In genomic region chr16:26689771-26690170, GRCm38 (mm10) we compare ENCODE assay signal across 18 mouse cellular contexts.
DNase-seq lines count a peak whose midpoint lies in the region; ATAC-seq and TF ChIP-seq lines count a peak whose summit lies in the region.
"Had no signal": no experiment of that assay in that cellular context is flagged by ENCODE, and none has a peak within 500 bp of the region (broad histone marks: within the 10 kb centered on the region; RNA-seq: fewer than 3 reads in every experiment).

No protein-coding gene starts in this region.

- no peak for DNase-seq in liver, embryonic 11.5 days (ENCODE audit: low spot score)
- DNase-seq in 416B (ENCODE audit: low read depth) (peak; percentile 32), MEL (ENCODE audit: low read depth, low spot score) (peak; percentile 91)
- no peak for DNase-seq in adrenal gland, postnatal 4 days (ENCODE audit: low spot score in 2 of 2)
- no peak for DNase-seq in heart, postnatal 36 days
- DNase-seq in adrenal gland, adult 8-10 months = no peak
- DNase-seq: cerebellum, adult 18-20 months; kidney, adult 8-10 months; layer of hippocampus, postnatal 36 days; liver, embryonic 13.5 days; right cerebral cortex, postnatal 25 days; thymus, adult 18-20 months had no signal

- H3K4me1 ChIP-seq in liver, embryonic 16.5 days (ENCODE audit: control insufficient read depth, low read depth, low read length) = no peaks in the 10 kb centered on the region
- no peaks in the 10 kb centered on the region for H3K4me1 ChIP-seq in liver, embryonic 11.5 days (replicated peaks; ENCODE audit: control insufficient read depth, insufficient read depth, low read length)
- peaks cover 0 to 7% of the 10 kb centered on the region in 2 experiments; a peak in 3 of 4 replicates for H3K4me1 ChIP-seq in MEL (ENCODE audit: control insufficient read depth in 1 of 2, insufficient read depth in 2 of 2, low read length in 2 of 2)
- H3K4me1 ChIP-seq: embryonic facial prominence, embryonic 15.5 days; heart, embryonic 15.5 days; liver, embryonic 13.5 days; midbrain, embryonic 10.5 days had no signal

- intact Hi-C loops in heart, postnatal 36 days (cut with DNase I) = no loop called here

- H3K27me3 ChIP-seq in liver, embryonic 16.5 days (ENCODE audit: control insufficient read depth, insufficient read depth, low read depth, low read length) = no peaks in the 10 kb centered on the region
- no peaks in the 10 kb centered on the region for H3K27me3 ChIP-seq in liver, embryonic 11.5 days (replicated peaks; ENCODE audit: control insufficient read depth, insufficient read depth, low read length)
- no peaks in the 10 kb centered on the region for H3K27me3 ChIP-seq in MEL (ENCODE audit: control insufficient read depth in 1 of 2, insufficient read depth in 2 of 2, low read length in 2 of 2)
- H3K27me3 ChIP-seq: embryonic facial prominence, embryonic 15.5 days; heart, embryonic 15.5 days; liver, embryonic 13.5 days had no signal

- ATAC-seq in liver, embryonic 16.5 days (ENCODE audit: low read depth) = peak; percentile 24; the same call in 1 of the 2 replicates
- ATAC-seq in liver, embryonic 11.5 days (replicated peaks; ENCODE audit: low FRiP score) = no peak
- ATAC-seq in megakaryocyte, adult 5-6 weeks (ENCODE audit: poor library complexity, severe bottlenecking) = peak; percentile 89

- TF ChIP-seq RAD21 in MEL (IDR thresholded peaks at IDR 0.05; ENCODE audit: low read depth, low read length) = no peak

- H3K9me3 ChIP-seq in liver, embryonic 16.5 days (replicated peaks; ENCODE audit: control insufficient read depth, low read length) = no peaks in the 10 kb centered on the region
- H3K9me3 ChIP-seq in liver, embryonic 11.5 days (ENCODE audit: control insufficient read depth, low read length) = no peaks in the 10 kb centered on the region
- H3K9me3 ChIP-seq in MEL (replicated peaks; ENCODE audit: insufficient read depth, low read length) = no peaks in the 10 kb centered on the region
- H3K9me3 ChIP-seq: embryonic facial prominence, embryonic 15.5 days; heart, embryonic 15.5 days; liver, embryonic 13.5 days; midbrain, embryonic 10.5 days had no signal

- no peak for TF ChIP-seq POLR2A in MEL (IDR thresholded peaks at IDR 0.05; ENCODE audit: control insufficient read depth in 1 of 2, insufficient read depth in 1 of 2, low read depth in 1 of 2, low read length in 2 of 2, poor library complexity in 1 of 2)

- peak; percentile 37 to 71 for TF ChIP-seq EP300 in MEL (IDR thresholded peaks at IDR 0.05; ENCODE audit: low read depth in 1 of 2, low read length in 2 of 2)

- 20% methylated on average over 2 of the region's 2 CpGs for WGBS in liver, embryonic 16.5 days (ENCODE audit: insufficient replicate concordance)
- WGBS in liver, embryonic 11.5 days = 37% methylated on average over 2 of the region's 2 CpGs

- H3K27ac ChIP-seq in liver, embryonic 16.5 days (ENCODE audit: low read length) = no peak overlapping the region
- no peak overlapping the region for H3K27ac ChIP-seq in liver, embryonic 11.5 days (ENCODE audit: low read depth, low read length)
- H3K27ac ChIP-seq in MEL (ENCODE audit: control insufficient read depth, low read depth, low read length) = no peak overlapping the region
- H3K27ac ChIP-seq: embryonic facial prominence, embryonic 15.5 days; heart, embryonic 15.5 days; hindbrain, embryonic 14.5 days; liver, embryonic 13.5 days; midbrain, embryonic 10.5 days had no signal

- no peaks in the 10 kb centered on the region for H3K36me3 ChIP-seq in liver, embryonic 16.5 days (ENCODE audit: control insufficient read depth, insufficient read depth)
- no peaks in the 10 kb centered on the region for H3K36me3 ChIP-seq in liver, embryonic 11.5 days (ENCODE audit: control insufficient read depth, insufficient read depth, low read length)
- H3K36me3 ChIP-seq in MEL (ENCODE audit: control insufficient read depth in 1 of 2, insufficient read depth in 2 of 2, low read length in 2 of 2) = peaks cover 0 to 16% of the 10 kb centered on the region in 2 experiments; a peak in 2 of 4 replicates
- H3K36me3 ChIP-seq: embryonic facial prominence, embryonic 15.5 days; heart, embryonic 15.5 days; liver, embryonic 13.5 days; midbrain, embryonic 10.5 days had no signal

- no peak for TF ChIP-seq CTCF in MEL (IDR thresholded peaks at IDR 0.05 in 2 of 3, conservative IDR thresholded peaks at IDR 0.05 in 1 of 3; ENCODE audit: control insufficient read depth in 1 of 3, insufficient read depth in 1 of 3, low read depth in 2 of 3, low read length in 3 of 3, poor library complexity in 1 of 3, severe bottlenecking in 1 of 3)

- no peaks in the 10 kb centered on the region for H3K79me2 ChIP-seq in MEL (ENCODE audit: control insufficient read depth, insufficient read depth, low read length, poor library complexity)

- H3K4me2 ChIP-seq in liver, embryonic 16.5 days (ENCODE audit: low read depth, low read length) = no peak overlapping the region
- H3K4me2 ChIP-seq in liver, embryonic 11.5 days = no peak overlapping the region
- H3K4me2 ChIP-seq: embryonic facial prominence, embryonic 15.5 days; heart, embryonic 15.5 days; hindbrain, embryonic 14.5 days; liver, embryonic 13.5 days had no signal

- no peak overlapping the region for H3K9ac ChIP-seq in liver, embryonic 16.5 days (ENCODE audit: low read depth, low read length)
- H3K9ac ChIP-seq in liver, embryonic 11.5 days (ENCODE audit: low read depth, low read length) = no peak overlapping the region
- no peak overlapping the region for H3K9ac ChIP-seq in MEL (ENCODE audit: control insufficient read depth, low read depth, low read length, poor library complexity, severe bottlenecking)
- H3K9ac ChIP-seq: embryonic facial prominence, embryonic 15.5 days; heart, embryonic 15.5 days; hindbrain, embryonic 14.5 days; liver, embryonic 13.5 days had no signal

- no peak overlapping the region for H3K4me3 ChIP-seq in liver, embryonic 16.5 days (ENCODE audit: low read depth, low read length)
- H3K4me3 ChIP-seq in liver, embryonic 11.5 days (ENCODE audit: low read depth, low read length) = no peak overlapping the region
- no peak overlapping the region for H3K4me3 ChIP-seq in MEL (ENCODE audit: control insufficient read depth in 1 of 2, insufficient read depth in 1 of 2, low read depth in 2 of 2, low read length in 2 of 2)
- H3K4me3 ChIP-seq: embryonic facial prominence, embryonic 15.5 days; heart, embryonic 15.5 days; liver, embryonic 13.5 days; midbrain, embryonic 10.5 days had no signal

TF ChIP-seq in MEL, 35 proteins besides CTCF, POLR2A, EP300 and RAD21:
- TF ChIP-seq ZNF384 (IDR thresholded peaks at IDR 0.05; ENCODE audit: low read depth, low read length) (peak; percentile 88), SIN3A (IDR thresholded peaks at IDR 0.05; ENCODE audit: low read length) (peak; percentile 73; the same call in 1 of the 2 replicates), ZKSCAN1 (IDR thresholded peaks at IDR 0.05; ENCODE audit: low read depth, low read length) (no peak), ETS1 (IDR thresholded peaks at IDR 0.05; ENCODE audit: low read depth, low read length) (peak; percentile 54; the same call in 1 of the 2 replicates)

Comparison
In these comparisons a context has a peak if more than half of its experiments do, and no peak if none do; other contexts are left out.
1. DNase-seq: peak in 416B (single experiment) and MEL (single experiment); none in liver, embryonic 11.5 days (single experiment), adrenal gland, postnatal 4 days (0 of 2), heart, postnatal 36 days (0 of 2) and adrenal gland, adult 8-10 months (single experiment).